Mouse (Mus musculus): ENCODE measurements at regions not wholly inside any gene's neighbourhood (a gene's known extent, or its start where the extent isn't known, plus 50 kb on each side); places are given as distances from the start of the nearest gene placed in this dataset.

GRCm38 (mm10) chr11:114392161-114392560 is 276.2 kb upstream of the Rpl38 start:
- no peak for TF ChIP-seq CTCF (IDR thresholded peaks at IDR 0.05; ENCODE audit: insufficient read depth, low read length)
- no peak for TF ChIP-seq POLR2A (IDR thresholded peaks at IDR 0.05; ENCODE audit: borderline replicate concordance, extremely low read depth, low read depth, low read length)

All from lung, adult 2 months (tissue).